22 mouse cellular contexts compared by ENCODE assay signal in genomic region chr14:17811051-17811450, GRCm38 (mm10).
DNase-seq lines count a peak whose midpoint lies in the region; ATAC-seq and TF ChIP-seq lines count a peak whose summit lies in the region.
"Had no signal": no experiment of that assay in that cellular context is flagged by ENCODE, and none has a peak within 500 bp of the region (broad histone marks: within the 10 kb centered on the region; RNA-seq: fewer than 3 reads in every experiment).

No protein-coding gene starts in this region.

- H3K4me3 ChIP-seq in cerebellum, adult 2 months (replicated peaks; ENCODE audit: insufficient read depth, low read depth, low read length), result no peak overlapping the region
- H3K4me3 ChIP-seq in thymus, adult 2 months (ENCODE audit: control insufficient read depth, insufficient read depth, low read length), result no peak overlapping the region
- H3K4me3 ChIP-seq in midbrain, embryonic 13.5 days (replicated peaks), result no peak overlapping the region
- H3K4me3 ChIP-seq: embryonic facial prominence, embryonic 12.5 days; forebrain, embryonic 15.5 days; heart, embryonic 13.5 days; hindbrain, embryonic 12.5 days had no signal

- no peak overlapping the region for H3K9ac ChIP-seq in midbrain, embryonic 13.5 days (replicated peaks)
- H3K9ac ChIP-seq: embryonic facial prominence, embryonic 12.5 days; forebrain, embryonic 15.5 days; heart, embryonic 13.5 days; hindbrain, embryonic 12.5 days had no signal

- no peak for DNase-seq in cerebellum, postnatal 4 days (ENCODE audit: low spot score in 2 of 2)
- DNase-seq in cerebellum, adult 2 months, result peak; percentile 57 to 75
- peak; percentile 67 to 73 for DNase-seq in cerebellum, postnatal 10 days
- no peak for DNase-seq in thymus, adult 2 months
- no peak for DNase-seq in right cerebral cortex, postnatal 25 days
- DNase-seq: adrenal gland, adult 8-10 months; adrenal gland, postnatal 36 days; B cell, adult 2 months; gastrocnemius, postnatal 36 days; heart, adult 18-20 months; heart, postnatal 4 days; kidney, adult 11 months had no signal

- ATAC-seq in cerebellum, adult (ENCODE audit: insufficient number of reproducible peaks, low FRiP score, low TSS enrichment), result peak; percentile 53; the same call in 1 of the 2 replicates
- ATAC-seq in midbrain, embryonic 13.5 days, result no peak
- ATAC-seq: CD4-positive, CD25-positive, alpha-beta regulatory T cell, adult 4 months; forebrain, embryonic 15.5 days; hindbrain, embryonic 16.5 days; inflammation-experienced regulatory T-cells, adult 6 months had no signal

- peaks cover 2% of the 10 kb centered on the region for H3K4me1 ChIP-seq in cerebellum, adult 2 months (ENCODE audit: control insufficient read depth, insufficient read depth, low read length)
- H3K4me1 ChIP-seq in thymus, adult 2 months (replicated peaks; ENCODE audit: control insufficient read depth, insufficient read depth, low read length), result no peaks in the 10 kb centered on the region
- H3K4me1 ChIP-seq in midbrain, embryonic 13.5 days (replicated peaks), result no peaks in the 10 kb centered on the region
- H3K4me1 ChIP-seq: embryonic facial prominence, embryonic 12.5 days; forebrain, embryonic 15.5 days; heart, embryonic 13.5 days; hindbrain, embryonic 12.5 days had no signal

- WGBS in cerebellum, adult 2 months, result 20% methylated on average over 4 of the region's 4 CpGs
- WGBS in thymus, adult 2 months, result 88% methylated on average over 4 of the region's 4 CpGs
- WGBS in midbrain, embryonic 13.5 days, result 69% methylated on average over 4 of the region's 4 CpGs

- no peak overlapping the region for H3K27ac ChIP-seq in cerebellum, adult 2 months (ENCODE audit: insufficient read depth, low read length)
- no peak overlapping the region for H3K27ac ChIP-seq in thymus, adult 2 months (ENCODE audit: control insufficient read depth, insufficient read depth, low read length)
- no peak overlapping the region for H3K27ac ChIP-seq in midbrain, embryonic 13.5 days
- H3K27ac ChIP-seq: embryonic facial prominence, embryonic 12.5 days; forebrain, embryonic 15.5 days; heart, embryonic 13.5 days; hindbrain, embryonic 12.5 days had no signal

- TF ChIP-seq CTCF in cerebellum, adult 2 months (IDR thresholded peaks at IDR 0.05; ENCODE audit: borderline replicate concordance, insufficient read depth, low read depth, low read length), result no peak
- no peak for TF ChIP-seq CTCF in thymus, adult 2 months (IDR thresholded peaks at IDR 0.05; ENCODE audit: borderline replicate concordance, control insufficient read depth, extremely low read depth, insufficient read depth, low read length, poor library complexity)

- no peak overlapping the region for H3K4me2 ChIP-seq in midbrain, embryonic 13.5 days (replicated peaks)
- H3K4me2 ChIP-seq: embryonic facial prominence, embryonic 12.5 days; forebrain, embryonic 15.5 days; heart, embryonic 13.5 days; hindbrain, embryonic 12.5 days had no signal

- no peak for TF ChIP-seq POLR2A in cerebellum, adult 2 months (IDR thresholded peaks at IDR 0.05; ENCODE audit: borderline replicate concordance, insufficient read depth, low read length)
- TF ChIP-seq POLR2A in thymus, adult 2 months (IDR thresholded peaks at IDR 0.05; ENCODE audit: control insufficient read depth, extremely low read depth, insufficient read depth, low read length, poor library complexity), result no peak

- H3K9me3 ChIP-seq in midbrain, embryonic 13.5 days, result no peaks in the 10 kb centered on the region
- H3K9me3 ChIP-seq: embryonic facial prominence, embryonic 12.5 days; G1E; heart, embryonic 13.5 days; hindbrain, embryonic 12.5 days had no signal

- no peaks in the 10 kb centered on the region for H3K36me3 ChIP-seq in thymus, adult 2 months (ENCODE audit: control insufficient read depth, insufficient read depth, low read length)
- H3K36me3 ChIP-seq in midbrain, embryonic 13.5 days, result no peaks in the 10 kb centered on the region
- H3K36me3 ChIP-seq: embryonic facial prominence, embryonic 12.5 days; forebrain, embryonic 15.5 days; G1E; heart, embryonic 13.5 days; hindbrain, embryonic 12.5 days had no signal

- 0 out of 2 replicates have a peak, but pooled peaks cover 1% of the 10 kb centered on the region for H3K27me3 ChIP-seq in cerebellum, adult 2 months (ENCODE audit: control insufficient read depth, insufficient read depth, low read length)
- H3K27me3 ChIP-seq in thymus, adult 2 months (ENCODE audit: control insufficient read depth, insufficient read depth, low read length), result no peaks in the 10 kb centered on the region
- no peaks in the 10 kb centered on the region for H3K27me3 ChIP-seq in midbrain, embryonic 13.5 days
- H3K27me3 ChIP-seq: embryonic facial prominence, embryonic 12.5 days; forebrain, embryonic 15.5 days; heart, embryonic 13.5 days; hindbrain, embryonic 12.5 days had no signal

Comparison
In these comparisons a context has a peak if more than half of its experiments do, and no peak if none do; other contexts are left out.
1. DNase-seq: peak in cerebellum, adult 2 months (2 of 2) and cerebellum, postnatal 10 days (2 of 2); none in cerebellum, postnatal 4 days (0 of 2), thymus, adult 2 months (single experiment) and right cerebral cortex, postnatal 25 days (single experiment).